Mouse (Mus musculus) ES-Bruce4 (cell line): Measurements from ENCODE around the gene Large1.

Source experiments
- CTCF ChIP-seq: IDR thresholded peaks from one replicate; pipeline ENCODE4 v1.8.1; 2011; ENCODE audit warnings: low read depth, low read length
- POLR2A ChIP-seq: IDR thresholded peaks from one replicate; pipeline ENCODE4 v1.8.1; 2011; ENCODE audit warnings: low read length; ENCODE audit not compliant: insufficient read depth

- TF ChIP-seq CTCF (no peak), POLR2A (no peak)
Measured at GRCm38 (mm10) chr8:73342761-73343395, 10.5 kb downstream of the Large1 start.
